Mouse (Mus musculus): ENCODE results near the gene Gpd2.
A peak's percentile ranks its signal among the peaks of the same experiment; 100 is the strongest.

Gene Gpd2

DNA sequence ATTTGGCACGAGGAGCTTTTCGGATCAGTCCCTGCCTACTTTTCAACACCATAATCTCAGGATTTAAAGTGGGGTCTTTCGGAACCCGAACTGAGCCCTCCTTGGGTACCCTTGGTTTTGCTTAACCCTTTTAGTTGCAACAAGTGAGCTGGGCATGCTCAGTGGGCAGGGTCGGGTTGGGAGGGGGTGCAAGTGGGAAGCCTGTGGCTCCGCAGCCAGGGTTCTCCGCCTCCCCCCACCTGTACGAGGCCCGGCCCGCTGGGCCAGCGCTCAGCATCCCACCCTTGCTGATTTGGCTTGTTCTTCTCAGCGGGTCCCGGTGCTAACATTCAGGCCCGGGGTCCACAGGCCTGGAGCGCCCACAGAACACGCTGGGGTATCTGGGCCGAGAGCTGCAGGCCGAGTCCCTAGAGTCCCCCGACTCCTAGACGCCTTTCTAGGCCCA lies at the start of gene Gpd2:
Gene Gpd2, plus strand, starts transcription at position 161 of the 445 bp plus-strand sequence.
- no peak for DNase-seq

- peak in 1 of 2 experiments; percentile 4 for DNase-seq
Observed at GRCm38 (mm10) chr2:57188237-57188636, 49.2 kb upstream of the Gpd2 start.

GRCm38 (mm10) chr2:57190884-57191283 lies 46.6 kb upstream of the Gpd2 start:
- DNase-seq = no peak

DNA sequence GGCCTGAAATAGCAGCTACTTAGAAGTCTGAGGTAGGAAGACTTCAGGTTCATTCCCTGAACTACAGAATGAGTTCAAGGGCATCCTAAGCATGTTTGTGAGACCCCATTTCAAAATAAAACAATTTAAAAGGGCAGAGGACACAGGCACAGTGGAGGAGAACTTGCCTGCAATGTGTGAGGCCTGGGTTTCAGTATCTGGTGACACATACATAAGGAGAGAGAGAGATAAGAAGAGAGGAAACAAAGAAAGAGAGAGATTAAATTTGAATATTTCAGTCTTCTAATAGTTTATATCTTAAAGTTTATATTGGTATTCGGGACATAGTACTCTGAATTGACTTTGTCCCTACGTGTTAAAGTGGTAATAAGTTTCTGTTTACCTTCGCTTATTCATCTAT lies 38.4 kb upstream of the Gpd2 start:
- no peak for DNase-seq

- no peak for DNase-seq
Observed at GRCm38 (mm10) chr2:57208472-57209083, 28.9 kb upstream of the Gpd2 start.

- DNase-seq = no peak
Observed at GRCm38 (mm10) chr2:57211049-57212001, 26.1 kb upstream of the Gpd2 start.

- no peak for DNase-seq
Observed at GRCm38 (mm10) chr2:57213364-57213763, 24.1 kb upstream of the Gpd2 start.

DNA sequence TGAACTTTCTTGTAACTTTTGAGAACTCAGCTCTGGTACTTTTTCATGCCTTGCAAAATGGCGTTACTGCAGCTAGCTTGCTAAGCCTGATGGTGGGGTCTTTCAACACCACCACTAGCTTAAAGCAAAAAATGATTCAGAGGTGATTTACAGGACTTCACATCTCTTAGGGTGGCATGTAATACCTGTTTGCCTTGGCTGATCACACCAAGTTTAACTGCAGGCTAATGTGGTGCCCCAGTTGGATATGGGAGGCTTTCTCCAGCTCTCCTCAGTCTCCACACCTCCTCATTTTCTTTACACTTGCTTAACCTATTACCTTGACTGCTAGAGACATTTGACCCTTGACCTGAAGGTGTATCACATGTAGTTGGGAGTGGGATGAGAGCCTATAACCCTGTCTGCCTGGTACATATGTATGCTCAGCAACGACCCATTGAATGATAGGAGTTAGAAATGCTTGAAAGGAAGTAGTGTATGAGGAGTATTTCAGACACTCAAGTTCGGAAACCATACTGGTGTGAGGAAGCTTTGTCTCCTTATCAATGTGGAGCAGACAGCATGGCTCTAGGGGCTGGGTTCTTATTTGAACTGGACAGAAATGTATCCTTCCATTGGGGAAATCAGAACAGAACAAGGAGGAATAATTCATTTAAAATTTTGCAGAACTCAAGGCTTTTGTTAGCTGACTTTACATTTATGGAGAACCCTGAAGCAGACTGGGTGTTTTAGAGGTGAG lies 14.0 kb upstream of the Gpd2 start:
- DNase-seq = no peak

DNA sequence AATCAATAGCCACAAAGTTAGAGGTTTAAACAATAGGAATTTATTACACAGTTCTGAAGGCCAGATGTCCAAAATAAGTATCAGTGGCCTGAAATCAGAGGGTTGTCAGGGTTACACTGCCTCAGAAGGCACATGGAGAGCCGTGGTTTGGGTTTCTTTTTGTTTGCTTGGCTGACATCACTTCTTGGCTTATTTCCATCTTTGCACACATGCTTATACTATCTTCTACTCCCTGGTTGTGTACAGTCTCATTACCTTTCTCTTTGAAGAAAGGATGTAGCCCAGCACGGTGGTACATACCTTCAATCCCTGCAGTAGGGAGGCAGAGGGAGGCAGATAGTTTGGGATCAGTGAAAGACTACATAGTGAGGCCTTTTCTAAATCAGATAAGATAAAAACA lies 12.2 kb upstream of the Gpd2 start:
- no peak for DNase-seq

DNA sequence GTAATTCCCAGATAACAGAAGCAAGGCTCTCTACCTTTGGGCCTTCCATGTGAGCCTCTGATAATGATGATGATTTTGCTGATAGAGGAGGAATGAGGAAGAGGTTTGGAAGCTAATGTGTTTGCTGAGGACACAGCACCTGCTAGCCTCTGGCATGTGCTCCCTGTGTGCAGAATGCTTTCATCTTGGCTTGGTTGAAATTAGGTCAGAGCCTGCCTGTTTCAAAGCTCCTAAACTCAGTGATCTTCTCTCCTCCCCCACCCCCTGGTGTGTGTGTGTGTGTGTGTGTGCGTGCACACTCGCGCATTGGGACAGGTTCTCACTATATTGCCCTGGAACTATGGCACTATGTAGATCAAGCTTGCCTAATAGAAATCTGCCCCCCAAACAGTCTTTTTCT lies 10.0 kb upstream of the Gpd2 start:
- no peak for DNase-seq

GRCm38 (mm10) chr2:57229647-57230240 lies 7.7 kb upstream of the Gpd2 start:
- no peak for DNase-seq

DNA sequence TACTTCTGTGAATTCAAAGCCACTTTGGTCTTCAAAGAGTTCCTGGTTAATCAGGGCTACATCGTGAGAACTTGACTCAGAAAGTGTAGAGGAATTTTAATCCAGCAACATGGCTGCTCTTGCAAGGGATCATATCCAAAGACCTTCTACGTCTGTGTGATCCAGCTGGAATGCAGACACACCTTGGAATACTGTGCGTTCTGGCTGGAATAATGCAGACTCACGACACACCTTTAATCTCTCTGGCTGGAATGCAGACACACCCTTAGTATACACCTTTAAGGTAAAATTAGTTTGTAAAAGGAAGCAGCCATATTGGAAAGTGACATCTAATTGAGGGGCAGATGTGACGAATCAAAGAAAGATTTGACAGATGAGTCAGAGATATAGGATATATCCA lies 6.0 kb upstream of the Gpd2 start:
- DNase-seq = no peak

DNA sequence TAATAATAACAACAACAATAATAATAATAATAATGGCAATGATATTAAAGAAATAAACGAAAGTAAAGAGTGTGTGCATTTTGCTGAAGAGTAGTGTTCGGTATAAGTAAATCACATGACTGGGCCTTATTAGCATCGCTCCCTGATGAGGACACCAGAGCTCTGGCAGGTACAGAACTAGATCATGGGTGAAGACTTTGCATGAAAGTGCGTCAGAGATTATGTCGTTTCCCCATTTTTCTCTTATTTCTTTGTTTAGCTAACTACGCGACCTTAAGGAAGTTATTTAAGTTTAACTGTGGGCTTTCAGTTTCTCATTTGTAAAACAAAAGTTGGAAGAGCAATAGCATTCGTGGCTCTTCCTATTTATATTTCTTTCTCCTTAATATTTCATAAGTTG lies 5.1 kb upstream of the Gpd2 start:
- no peak for DNase-seq

DNA sequence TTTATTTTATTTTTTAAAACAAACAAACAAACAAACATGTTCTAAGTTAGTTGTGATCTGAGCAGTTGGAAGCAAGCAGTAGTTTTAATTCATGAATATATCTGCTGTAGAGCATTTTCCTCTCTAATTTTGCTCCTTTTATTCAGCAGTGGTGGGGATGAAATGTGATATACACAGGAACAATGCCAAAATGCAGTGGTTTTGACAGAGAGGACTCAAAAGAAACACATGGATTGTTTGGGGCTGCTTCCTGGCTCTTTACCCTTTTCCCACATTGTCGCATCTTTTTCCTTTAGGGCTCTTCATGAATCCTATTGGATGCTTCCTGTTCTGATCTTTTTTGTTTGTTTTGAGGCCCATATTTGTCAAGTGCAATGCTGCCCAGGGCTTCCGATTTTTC lies 1.2 kb upstream of the Gpd2 start:
- no peak for DNase-seq

DNA sequence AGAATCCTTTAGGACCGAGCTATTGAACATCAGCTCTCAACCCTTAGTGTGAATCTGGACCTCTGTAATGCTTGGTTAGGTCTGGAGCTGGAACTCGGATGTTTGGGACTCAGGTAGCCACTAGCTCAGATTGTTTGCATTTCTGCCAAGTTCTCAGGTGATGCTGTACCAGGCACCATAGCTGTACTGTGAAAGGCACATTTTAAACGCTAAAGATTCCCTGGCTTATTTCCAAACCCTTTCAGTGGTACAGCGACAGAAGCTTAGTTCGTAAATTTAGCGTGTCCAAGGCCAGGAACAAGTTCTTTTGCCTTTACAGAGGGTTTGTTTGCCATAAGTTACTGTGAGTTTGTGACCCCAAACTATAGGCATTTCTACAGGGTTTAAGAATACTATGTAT lies 409 bp upstream of the Gpd2 start:
- no peak for DNase-seq

DNA sequence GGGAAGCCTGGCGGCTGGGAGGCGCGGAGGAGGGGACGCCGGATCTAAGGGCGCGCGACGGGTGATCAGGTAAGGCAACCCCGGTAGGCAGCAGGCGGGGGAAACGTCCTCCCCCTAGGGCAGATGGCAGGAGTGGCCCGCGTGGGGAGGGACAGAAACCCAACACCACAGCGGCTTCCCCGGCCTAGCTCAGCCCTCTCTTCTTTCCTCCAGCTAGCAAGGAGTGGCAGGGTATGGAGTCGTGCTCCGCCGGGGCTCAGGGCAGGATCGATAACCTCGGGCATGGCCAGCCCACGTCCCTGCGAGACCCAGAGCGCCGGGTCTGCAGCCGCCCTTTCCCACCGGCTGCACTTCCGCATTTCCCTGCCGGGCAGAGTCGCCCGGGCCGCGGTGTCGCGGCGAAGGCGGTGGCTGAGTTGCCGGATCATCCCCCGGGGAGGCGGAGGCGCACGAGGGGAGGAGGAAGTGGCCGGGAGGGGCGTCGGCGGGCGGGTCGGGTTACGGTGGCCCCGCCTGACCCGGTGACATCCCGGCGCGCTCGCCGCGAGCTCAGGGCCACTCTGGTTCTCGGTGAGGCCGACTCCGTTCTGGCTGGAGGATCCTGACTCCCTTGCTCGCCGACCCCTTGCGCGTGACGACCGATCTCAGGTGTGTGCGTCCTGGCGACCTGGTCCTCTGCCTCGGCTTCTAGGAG lies 632 bp downstream of the Gpd2 start:
- peak; percentile 87 to 92 for DNase-seq

DNA sequence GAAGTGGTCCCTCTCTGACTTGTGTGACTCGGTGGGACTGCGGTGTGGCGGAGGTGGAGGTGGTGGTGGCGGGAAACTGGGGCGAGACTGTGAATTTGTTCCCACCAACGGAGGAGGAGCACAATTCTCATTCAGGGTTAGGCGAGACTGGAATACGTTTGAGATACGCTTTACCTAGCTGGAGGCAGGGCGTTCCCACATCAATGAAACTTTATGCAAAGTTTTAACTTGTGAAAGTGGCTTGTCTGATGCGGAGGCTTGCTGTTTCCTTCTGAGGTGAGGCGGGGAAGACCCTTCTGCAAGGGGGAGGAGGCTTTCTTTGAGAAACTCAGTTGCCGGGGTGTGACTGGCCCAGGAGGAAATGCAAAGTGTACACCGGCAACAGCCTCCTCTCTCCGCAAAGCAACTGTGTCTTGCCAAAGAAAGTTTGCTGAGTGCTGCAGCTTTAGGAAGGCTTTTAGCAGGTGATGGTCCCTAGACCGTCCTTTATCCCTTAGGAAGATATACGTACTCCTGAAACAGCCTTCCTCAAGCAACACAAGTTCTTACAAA lies 1.3 kb downstream of the Gpd2 start:
- DNase-seq = peak in 1 of 2 experiments; percentile 44

DNA sequence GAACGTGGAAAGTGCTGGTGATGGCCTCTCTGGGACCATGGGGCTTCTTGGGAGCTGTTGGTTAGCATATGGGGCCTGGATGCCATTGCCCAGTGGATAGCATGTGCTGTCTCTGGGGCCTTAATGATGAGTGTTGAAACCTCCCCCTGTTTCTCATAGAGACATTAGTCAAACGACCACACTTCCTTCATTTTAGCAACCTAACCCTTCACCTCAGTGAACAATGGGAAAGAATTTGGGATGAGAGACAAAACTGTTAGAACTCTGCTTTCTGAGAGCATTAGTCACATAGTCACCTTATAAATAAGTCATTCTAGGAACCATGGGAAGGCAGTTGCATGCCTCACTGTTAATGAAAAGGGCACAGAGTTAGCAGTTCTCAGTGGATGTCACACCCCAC lies 1.9 kb downstream of the Gpd2 start:
- DNase-seq = no peak

GRCm38 (mm10) chr2:57243987-57244386 lies 6.6 kb downstream of the Gpd2 start:
- no peak for DNase-seq

GRCm38 (mm10) chr2:57245721-57246328 lies 8.4 kb downstream of the Gpd2 start:
- DNase-seq = no peak

DNA sequence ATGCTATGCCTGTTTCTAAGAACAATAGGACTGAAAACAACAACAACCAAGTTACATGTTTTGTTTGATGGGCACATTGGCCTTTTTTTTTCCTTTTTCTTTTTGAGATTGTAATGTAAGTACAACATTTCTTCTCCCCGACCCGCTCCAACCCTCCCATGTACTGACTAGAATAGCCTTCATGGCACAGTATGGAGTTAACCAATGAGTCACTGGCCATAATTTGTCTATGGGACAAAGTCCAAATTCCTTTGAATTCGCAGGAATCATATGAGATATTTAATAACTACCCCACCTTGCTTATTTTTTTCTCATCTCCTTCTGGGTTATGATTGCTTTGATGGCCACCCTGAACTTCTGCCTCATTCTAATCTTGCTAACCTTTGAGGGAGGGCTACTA lies 12.7 kb downstream of the Gpd2 start:
- DNase-seq = no peak
